Mouse (Mus musculus) liver, postnatal 0 days (tissue): ENCODE data around the gene Rsad1.

ENCODE experiments used
- CTCF ChIP-seq: sonication (generic); IDR thresholded peaks from 2 replicates; pipeline ENCODE4 v1.5.1; 2016; ENCODE audit warnings: antibody characterized with exemption, low read depth
- EP300 ChIP-seq: IDR thresholded peaks from 2 replicates; pipeline ENCODE4 v1.6.1; 2016; ENCODE audit warnings: antibody characterized with exemption, low read depth, mild to moderate bottlenecking

GRCm38 (mm10) chr11:94550442-94550744, 1.3 kb upstream of the Rsad1 start:
- TF ChIP-seq CTCF (no peak), EP300 (no peak)
